Comparison of ENCODE assay signal across 15 mouse cellular contexts in the genomic region with DNA sequence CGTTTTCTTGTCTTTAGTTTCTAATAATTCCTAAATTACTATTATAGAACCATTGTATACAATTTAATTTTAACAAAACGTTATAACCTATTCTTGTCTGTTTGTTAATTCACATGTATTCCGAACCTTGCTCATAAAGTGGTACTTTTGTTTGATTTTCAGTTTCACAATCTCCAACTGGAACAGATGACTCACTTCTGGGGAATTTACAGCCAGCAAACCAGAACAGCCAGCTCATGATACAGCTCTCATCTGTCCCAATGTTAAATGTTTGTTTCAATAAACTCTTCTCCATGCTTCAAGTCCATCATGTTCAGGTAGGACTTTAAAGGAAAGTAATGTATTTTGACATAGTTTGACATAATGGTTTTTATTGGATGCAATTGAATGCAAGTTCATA.
A peak's percentile ranks its signal among the peaks of the same experiment; 100 is the strongest.
DNase-seq lines count a peak whose midpoint lies in the region; ATAC-seq and TF ChIP-seq lines count a peak whose summit lies in the region.
"Had no signal": no experiment of that assay in that cellular context is flagged by ENCODE, and none has a peak within 500 bp of the region (broad histone marks: within the 10 kb centered on the region; RNA-seq: fewer than 3 reads in every experiment).

No protein-coding gene starts in this region.

- no peak overlapping the region for H3ac ChIP-seq in C2C12 (ENCODE audit: control insufficient read depth, insufficient read length, low read depth)

- peaks cover 72% of the 10 kb centered on the region for H3K36me3 ChIP-seq in liver, postnatal 0 days (replicated peaks; ENCODE audit: insufficient read depth, low read length)
- H3K36me3 ChIP-seq in liver, embryonic 12.5 days, result peaks cover 79% of the 10 kb centered on the region
- peaks cover 63% of the 10 kb centered on the region for H3K36me3 ChIP-seq in C2C12 (ENCODE audit: control insufficient read depth, insufficient read depth)
- H3K36me3 ChIP-seq in intestine, embryonic 16.5 days (ENCODE audit: control insufficient read depth, insufficient read depth, low read length), result peaks cover 10% of the 10 kb centered on the region
- H3K36me3 ChIP-seq in kidney, embryonic 14.5 days (ENCODE audit: control insufficient read depth, insufficient read depth, low read length), result peaks cover 68% of the 10 kb centered on the region

- WGBS in liver, postnatal 0 days (ENCODE audit: insufficient replicate concordance), result 68% methylated on average over 3 of the region's 3 CpGs
- WGBS in liver, embryonic 12.5 days (ENCODE audit: insufficient replicate concordance), result 83% methylated on average over 3 of the region's 3 CpGs
- WGBS in intestine, embryonic 16.5 days, result 69% methylated on average over 3 of the region's 3 CpGs
- 90% methylated on average over 3 of the region's 3 CpGs for WGBS in kidney, embryonic 14.5 days

- no peak for TF ChIP-seq CTCF in liver, postnatal 0 days (IDR thresholded peaks at IDR 0.05; ENCODE audit: low read depth)
- no peak for TF ChIP-seq CTCF in C2C12 (IDR thresholded peaks at IDR 0.05; ENCODE audit: control insufficient read depth, insufficient read depth, insufficient read length)

- no peaks in the 10 kb centered on the region for H3K27me3 ChIP-seq in liver, postnatal 0 days (ENCODE audit: insufficient read depth, low read length)
- no peaks in the 10 kb centered on the region for H3K27me3 ChIP-seq in liver, embryonic 12.5 days (replicated peaks)
- no peaks in the 10 kb centered on the region for H3K27me3 ChIP-seq in C2C12 (ENCODE audit: control insufficient read depth, insufficient read depth, insufficient read length)
- no peaks in the 10 kb centered on the region for H3K27me3 ChIP-seq in intestine, embryonic 16.5 days (replicated peaks; ENCODE audit: control insufficient read depth, insufficient read depth, low read length)
- no peaks in the 10 kb centered on the region for H3K27me3 ChIP-seq in kidney, embryonic 14.5 days (ENCODE audit: control insufficient read depth, insufficient read depth, low read length)
- H3K27me3 ChIP-seq: heart, embryonic 15.5 days had no signal

- H3K4me1 ChIP-seq in liver, postnatal 0 days (ENCODE audit: insufficient read depth), result no peaks in the 10 kb centered on the region
- H3K4me1 ChIP-seq in liver, embryonic 12.5 days, result no peaks in the 10 kb centered on the region
- H3K4me1 ChIP-seq in intestine, embryonic 16.5 days (ENCODE audit: control insufficient read depth, insufficient read depth, low read length), result no peaks in the 10 kb centered on the region
- H3K4me1 ChIP-seq in kidney, embryonic 14.5 days (ENCODE audit: control insufficient read depth, insufficient read depth, low read length), result no peaks in the 10 kb centered on the region
- H3K4me1 ChIP-seq: embryonic facial prominence, embryonic 10.5 days; heart, embryonic 15.5 days had no signal

- H3K4me2 ChIP-seq in liver, postnatal 0 days (ENCODE audit: low read depth, low read length), result no peak overlapping the region
- no peak overlapping the region for H3K4me2 ChIP-seq in liver, embryonic 12.5 days
- no peak overlapping the region for H3K4me2 ChIP-seq in intestine, embryonic 16.5 days (ENCODE audit: low read depth, low read length)
- H3K4me2 ChIP-seq in kidney, embryonic 14.5 days (replicated peaks; ENCODE audit: low read depth, low read length), result no peak overlapping the region
- H3K4me2 ChIP-seq: heart, embryonic 15.5 days; midbrain, embryonic 11.5 days had no signal

- no peak overlapping the region for H3K9ac ChIP-seq in liver, postnatal 0 days (replicated peaks)
- H3K9ac ChIP-seq in liver, embryonic 12.5 days, result no peak overlapping the region
- H3K9ac ChIP-seq in intestine, embryonic 16.5 days (ENCODE audit: low read depth, low read length), result no peak overlapping the region
- H3K9ac ChIP-seq in kidney, embryonic 14.5 days (ENCODE audit: low read depth, low read length), result no peak overlapping the region
- H3K9ac ChIP-seq: heart, embryonic 15.5 days had no signal

- ATAC-seq in liver, postnatal 0 days, result peak; percentile 74
- no peak for ATAC-seq in liver, embryonic 12.5 days
- peak; percentile 56; the same call in 1 of the 2 replicates for ATAC-seq in intestine, embryonic 16.5 days
- no peak for ATAC-seq in kidney, embryonic 14.5 days (ENCODE audit: low FRiP score, low TSS enrichment)
- ATAC-seq: inflammation-experienced regulatory T-cells, adult 6 months had no signal

- H3K27ac ChIP-seq in liver, postnatal 0 days (ENCODE audit: low read depth), result no peak overlapping the region
- H3K27ac ChIP-seq in liver, embryonic 12.5 days, result no peak overlapping the region
- no peak overlapping the region for H3K27ac ChIP-seq in intestine, embryonic 16.5 days (ENCODE audit: low read length)
- no peak overlapping the region for H3K27ac ChIP-seq in kidney, embryonic 14.5 days (ENCODE audit: low read depth, low read length)
- H3K27ac ChIP-seq: embryonic facial prominence, embryonic 10.5 days; heart, embryonic 15.5 days had no signal

- no peak for DNase-seq in liver, postnatal 0 days
- DNase-seq in 3T3-L1 (ENCODE audit: low read depth, low spot score), result peak; percentile 92
- no peak for DNase-seq in embryo, embryonic 10 days (ENCODE audit: low spot score)
- DNase-seq: cerebellum, postnatal 25 days; gastrocnemius, postnatal 36 days; kidney, postnatal 25 days; thymus, postnatal 4 days had no signal

- H3K79me3 ChIP-seq in C2C12 (ENCODE audit: low read depth), result no peaks in the 10 kb centered on the region

- no peak for TF ChIP-seq EP300 in liver, postnatal 0 days (IDR thresholded peaks at IDR 0.05; ENCODE audit: low read depth)

- no peaks in the 10 kb centered on the region for H3K79me2 ChIP-seq in C2C12 (ENCODE audit: control insufficient read depth, insufficient read depth)

- H3K4me3 ChIP-seq in liver, postnatal 0 days (ENCODE audit: low read depth, low read length), result no peak overlapping the region
- H3K4me3 ChIP-seq in liver, embryonic 12.5 days, result no peak overlapping the region
- no peak overlapping the region for H3K4me3 ChIP-seq in C2C12 (ENCODE audit: insufficient read depth, poor library complexity, severe bottlenecking)
- no peak overlapping the region for H3K4me3 ChIP-seq in intestine, embryonic 16.5 days (ENCODE audit: low read length)
- H3K4me3 ChIP-seq in kidney, embryonic 14.5 days (ENCODE audit: low read length), result no peak overlapping the region
- H3K4me3 ChIP-seq: embryonic facial prominence, embryonic 10.5 days; heart, embryonic 15.5 days had no signal

- H3K9me3 ChIP-seq in liver, postnatal 0 days (ENCODE audit: low read length), result no peaks in the 10 kb centered on the region
- no peaks in the 10 kb centered on the region for H3K9me3 ChIP-seq in liver, embryonic 12.5 days (replicated peaks)
- no peaks in the 10 kb centered on the region for H3K9me3 ChIP-seq in intestine, embryonic 16.5 days (ENCODE audit: control insufficient read depth, low read length)
- no peaks in the 10 kb centered on the region for H3K9me3 ChIP-seq in kidney, embryonic 14.5 days (ENCODE audit: control insufficient read depth, low read length)
- H3K9me3 ChIP-seq: embryonic facial prominence, embryonic 10.5 days; heart, embryonic 15.5 days had no signal

TF ChIP-seq in C2C12, 6 proteins besides CTCF, POLR2A, EP300 and RAD21:
- TF ChIP-seq CEBPB (IDR thresholded peaks at IDR 0.05; ENCODE audit: low read depth) (peak; percentile 93), MYOG (IDR thresholded peaks at IDR 0.05; ENCODE audit: control insufficient read depth, extremely low read depth, insufficient read length) (no peak), MAX (IDR thresholded peaks at IDR 0.05) (no peak), FOSL1 (IDR thresholded peaks at IDR 0.05; ENCODE audit: insufficient read depth, low read length, poor library complexity, severe bottlenecking) (peak; percentile 50), USF1 (IDR thresholded peaks at IDR 0.05; ENCODE audit: low read depth) (no peak), MYOD1 (IDR thresholded peaks at IDR 0.05; ENCODE audit: control insufficient read depth, insufficient read length, low read depth) (no peak)

Comparison
In these comparisons a context has a peak if more than half of its experiments do, and no peak if none do; other contexts are left out.
1. ATAC-seq: peak in liver, postnatal 0 days (single experiment) and intestine, embryonic 16.5 days (single experiment); none in liver, embryonic 12.5 days (single experiment) and kidney, embryonic 14.5 days (single experiment).